Mouse (Mus musculus): ENCODE results near the gene Ly6g6d. TPM values are rescaled to one million over a fixed set of nuclear protein-coding genes. Genes with fewer than 3 reads are reported as not detected.
A peak's percentile ranks its signal among the peaks of the same experiment; 100 is the strongest.

Gene Ly6g6d
- total RNA-seq, 2 experiments from 2014 or later: 0.87 to 2.0 TPM

- DNase-seq (ENCODE audit: low spot score in 2 of 2): no peak
These were observed 7.2 kb downstream of the Ly6g6d start for GRCm38 (mm10) chr17:35070556-35071229.

GRCm38 (mm10) chr17:35068213-35068914 is 9.5 kb downstream of the Ly6g6d start:
- DNase-seq (ENCODE audit: low spot score in 2 of 2): no peak

GRCm38 (mm10) chr17:35066084-35066483 is 11.8 kb downstream of the Ly6g6d start, which contains the start of gene Mpig6b:
Mpig6b (minus strand) TSS chr17:35066184.
- DNase-seq (ENCODE audit: low spot score in 2 of 2): no peak

- no peak for DNase-seq (ENCODE audit: low spot score in 2 of 2)
These were observed 12.6 kb downstream of the Ly6g6d start, which contains the start of gene Ly6g6c for GRCm38 (mm10) chr17:35064951-35065947. Ly6g6c (plus strand) TSS chr17:35065388.

GRCm38 (mm10) chr17:35064378-35064877 is 13.4 kb downstream of the Ly6g6d start:
- DNase-seq (ENCODE audit: low spot score in 2 of 2): no peak

GRCm38 (mm10) chr17:35063466-35063865 is 14.4 kb downstream of the Ly6g6d start:
- no peak for DNase-seq (ENCODE audit: low spot score in 2 of 2)

GRCm38 (mm10) chr17:35061299-35061698 is 16.6 kb downstream of the Ly6g6d start:
- DNase-seq (ENCODE audit: low spot score in 2 of 2): no peak

GRCm38 (mm10) chr17:35060737-35061297 is 17.0 kb downstream of the Ly6g6d start:
- DNase-seq (ENCODE audit: low spot score in 2 of 2): no peak

GRCm38 (mm10) chr17:35060071-35060470 is 17.8 kb downstream of the Ly6g6d start:
- no peak for DNase-seq (ENCODE audit: low spot score in 2 of 2)

- peak; percentile 39 to 66 for DNase-seq (ENCODE audit: low spot score in 2 of 2)
These were observed 18.7 kb downstream of the Ly6g6d start, which contains the start of gene Ddah2 for GRCm38 (mm10) chr17:35058911-35059892. Ddah2 (plus strand) TSS chr17:35059035.

GRCm38 (mm10) chr17:35058316-35058715 is 19.5 kb downstream of the Ly6g6d start:
- no peak for DNase-seq (ENCODE audit: low spot score in 2 of 2)

GRCm38 (mm10) chr17:35057090-35057489 is 20.8 kb downstream of the Ly6g6d start:
- no peak for DNase-seq (ENCODE audit: low spot score in 2 of 2)

GRCm38 (mm10) chr17:35055691-35056495 is 22.0 kb downstream of the Ly6g6d start:
- DNase-seq (ENCODE audit: low spot score in 2 of 2): no peak

GRCm38 (mm10) chr17:35052271-35052798 is 25.5 kb downstream of the Ly6g6d start:
- no peak for DNase-seq (ENCODE audit: low spot score in 2 of 2)

- no peak for DNase-seq (ENCODE audit: low spot score in 2 of 2)
These were observed 26.4 kb downstream of the Ly6g6d start for GRCm38 (mm10) chr17:35051156-35052086.

GRCm38 (mm10) chr17:35050126-35050750 is 27.6 kb downstream of the Ly6g6d start:
- no peak for DNase-seq (ENCODE audit: low spot score in 2 of 2)

GRCm38 (mm10) chr17:35049561-35050016 is 28.3 kb downstream of the Ly6g6d start, which contains the start of gene Clic1:
Clic1 (plus strand) TSS chr17:35049966.
- no peak for DNase-seq (ENCODE audit: low spot score in 2 of 2)

Measured in layer of hippocampus, adult 18-20 months (tissue).